Mouse (Mus musculus): ENCODE measurements at regions not wholly inside any gene's neighbourhood (a gene's known extent, or its start where the extent isn't known, plus 50 kb on each side); places are given as distances from the start of the nearest gene placed in this dataset.

DNA sequence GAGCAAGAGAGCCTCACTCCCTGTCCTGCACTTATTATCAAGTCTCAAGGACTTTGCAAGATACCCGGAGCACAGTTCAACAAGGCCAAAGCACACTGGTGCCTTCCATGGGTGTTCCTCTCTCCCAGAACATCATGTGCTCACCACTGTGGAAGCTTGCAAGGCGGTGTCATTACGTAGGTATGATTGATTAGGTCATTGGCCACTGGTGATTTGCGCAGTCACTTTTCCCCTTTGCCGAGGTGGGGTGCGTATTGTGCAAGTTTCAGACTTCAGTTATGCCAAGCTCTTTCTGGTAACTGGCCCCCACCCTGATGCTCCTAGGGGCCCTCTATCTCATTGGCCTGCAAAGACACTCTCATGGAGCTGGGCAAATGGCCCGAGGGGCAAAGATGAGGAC is 98.3 kb upstream of the Errfi1 start:
- Histone ChIP-seq H3K9me3 (ENCODE audit: control insufficient read depth, low read length) (no peaks in the 10 kb centered on the region), H3K4me2 (ENCODE audit: low read depth, low read length) (no peak overlapping the region), H3K27me3 (replicated peaks; ENCODE audit: control insufficient read depth, insufficient read depth, low read length) (no peaks in the 10 kb centered on the region), H3K9ac (ENCODE audit: low read depth, low read length) (no peak overlapping the region), H3K4me3 (ENCODE audit: low read depth, low read length) (no peak overlapping the region), H3K27ac (replicated peaks; ENCODE audit: low read depth, low read length) (no peak overlapping the region), H3K36me3 (ENCODE audit: control insufficient read depth, insufficient read depth, low read length) (no peaks in the 10 kb centered on the region), H3K4me1 (ENCODE audit: control insufficient read depth, insufficient read depth, low read length) (peaks cover 24% of the 10 kb centered on the region)
- DNase-seq (ENCODE audit: low spot score) = no peak
- 96% methylated on average over 7 of the region's 7 CpGs for WGBS
- ATAC-seq (ENCODE audit: low read depth) = no peak

DNA sequence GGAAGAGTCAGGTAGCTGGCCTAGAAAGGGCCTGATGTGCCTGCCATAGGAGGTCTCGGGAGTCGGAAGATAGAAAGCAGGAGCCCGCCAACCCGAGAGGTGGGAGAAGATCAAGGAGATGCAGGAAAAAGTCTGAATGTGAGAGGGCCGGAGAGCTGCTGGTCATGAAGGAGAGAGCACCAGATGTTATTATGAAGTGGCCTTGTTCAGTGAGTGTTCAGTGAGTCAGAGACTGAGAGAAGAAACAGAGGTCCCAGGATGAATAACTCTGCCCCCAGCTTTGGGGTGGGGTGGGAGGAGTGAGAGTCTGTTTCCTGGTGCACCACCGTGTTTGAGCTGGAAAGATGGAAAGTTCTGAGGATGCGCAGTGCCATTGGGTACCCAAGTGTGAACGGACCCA is 100.2 kb upstream of the Slc45a1 start:
- Histone ChIP-seq H3K27ac (replicated peaks; ENCODE audit: low read depth, low read length) (no peak overlapping the region), H3K4me3 (ENCODE audit: low read depth, low read length) (no peak overlapping the region), H3K27me3 (replicated peaks; ENCODE audit: control insufficient read depth, insufficient read depth, low read length) (no peaks in the 10 kb centered on the region), H3K9ac (ENCODE audit: low read depth, low read length) (no peak overlapping the region), H3K9me3 (ENCODE audit: control insufficient read depth, low read length) (no peaks in the 10 kb centered on the region), H3K4me1 (ENCODE audit: control insufficient read depth, insufficient read depth, low read length) (peaks cover 17% of the 10 kb centered on the region), H3K4me2 (ENCODE audit: low read depth, low read length) (no peak overlapping the region), H3K36me3 (ENCODE audit: control insufficient read depth, insufficient read depth, low read length) (no peaks in the 10 kb centered on the region)
- ATAC-seq (ENCODE audit: low read depth) (no peak), DNase-seq (ENCODE audit: low spot score) (no peak)
- WGBS = 81% methylated on average over 8 of the region's 8 CpGs

DNA sequence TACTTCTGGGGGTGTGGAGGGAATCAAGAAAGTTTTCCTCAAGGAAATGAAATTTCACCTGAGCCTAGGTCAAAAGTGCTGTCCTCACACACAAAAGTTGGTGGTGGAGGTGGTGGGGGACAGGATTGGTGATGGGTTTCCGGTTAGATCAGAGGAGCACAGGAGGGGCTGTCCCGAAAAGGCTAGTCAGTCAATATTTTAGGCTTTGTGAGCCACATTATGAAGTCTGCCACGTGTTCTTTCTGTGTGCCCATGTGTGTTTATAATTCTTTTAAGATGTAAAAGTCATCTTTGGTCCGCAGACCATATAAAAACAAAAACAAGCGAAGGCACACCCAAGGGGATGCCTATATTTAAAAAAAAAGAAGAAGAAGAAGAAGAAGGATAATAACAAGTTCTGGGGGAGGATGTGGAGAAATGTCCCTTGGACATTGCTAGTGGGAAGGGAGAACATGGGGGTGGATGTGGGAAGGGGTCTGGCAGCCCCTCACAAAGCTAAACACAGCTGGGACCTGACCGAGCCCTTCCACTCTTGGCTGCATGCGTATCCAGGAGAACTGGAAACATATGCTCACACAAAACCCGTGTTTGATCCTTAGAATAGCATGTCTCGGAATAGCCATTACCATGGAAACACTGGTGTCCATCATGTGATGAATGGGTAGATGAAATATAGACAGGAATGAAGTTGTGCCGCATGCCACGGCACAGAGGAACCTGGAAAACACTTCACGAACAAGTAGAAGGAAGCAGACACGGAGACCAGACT is 98.7 kb upstream of the Slc45a1 start:
- DNase-seq (ENCODE audit: low spot score) (peak; percentile 83), ATAC-seq (ENCODE audit: low read depth) (no peak; the same call in 1 of the 2 replicates)
- no peak overlapping the region for H3K4me2 ChIP-seq (ENCODE audit: low read depth, low read length)
- no peaks in the 10 kb centered on the region for H3K9me3 ChIP-seq (ENCODE audit: control insufficient read depth, low read length)
- peak overlapping the region; percentile 65 for H3K27ac ChIP-seq (replicated peaks; ENCODE audit: low read depth, low read length)
- no peak overlapping the region for H3K9ac ChIP-seq (ENCODE audit: low read depth, low read length)
- no peaks in the 10 kb centered on the region for H3K36me3 ChIP-seq (ENCODE audit: control insufficient read depth, insufficient read depth, low read length)
- H3K4me3 ChIP-seq (ENCODE audit: low read depth, low read length) = no peak overlapping the region
- 38% methylated on average over 13 of the region's 13 CpGs for WGBS
- peaks cover 23% of the 10 kb centered on the region for H3K4me1 ChIP-seq (ENCODE audit: control insufficient read depth, insufficient read depth, low read length)
- H3K27me3 ChIP-seq (replicated peaks; ENCODE audit: control insufficient read depth, insufficient read depth, low read length) = no peaks in the 10 kb centered on the region

DNA sequence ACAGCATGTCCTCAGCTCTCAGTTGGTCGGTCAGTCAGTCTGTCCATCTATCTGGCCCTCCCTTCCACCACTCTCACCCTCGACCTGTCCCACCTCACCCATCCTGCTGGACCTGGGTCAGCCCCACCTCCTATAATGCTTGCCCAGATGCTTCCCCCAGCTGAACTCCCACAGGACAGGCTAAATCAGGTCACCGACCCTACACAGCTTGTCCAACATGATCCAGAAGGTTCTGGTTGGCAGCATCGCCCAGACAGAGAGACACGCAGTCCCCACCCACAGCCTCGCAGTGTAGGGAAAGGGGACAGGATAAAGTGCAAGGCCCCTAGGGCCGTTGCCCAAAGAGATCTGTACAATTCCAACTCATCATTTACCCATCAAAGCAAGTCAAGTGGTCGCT is 97.1 kb upstream of the Slc45a1 start:
- DNase-seq (ENCODE audit: low spot score) (no peak), ATAC-seq (ENCODE audit: low read depth) (no peak)
- Histone ChIP-seq H3K9ac (ENCODE audit: low read depth, low read length) (no peak overlapping the region), H3K4me2 (ENCODE audit: low read depth, low read length) (no peak overlapping the region), H3K4me1 (ENCODE audit: control insufficient read depth, insufficient read depth, low read length) (peaks cover 27% of the 10 kb centered on the region), H3K27me3 (replicated peaks; ENCODE audit: control insufficient read depth, insufficient read depth, low read length) (no peaks in the 10 kb centered on the region), H3K36me3 (ENCODE audit: control insufficient read depth, insufficient read depth, low read length) (no peaks in the 10 kb centered on the region), H3K9me3 (ENCODE audit: control insufficient read depth, low read length) (no peaks in the 10 kb centered on the region), H3K4me3 (ENCODE audit: low read depth, low read length) (no peak overlapping the region), H3K27ac (replicated peaks; ENCODE audit: low read depth, low read length) (no peak overlapping the region)
- 85% methylated on average over 8 of the region's 8 CpGs for WGBS

DNA sequence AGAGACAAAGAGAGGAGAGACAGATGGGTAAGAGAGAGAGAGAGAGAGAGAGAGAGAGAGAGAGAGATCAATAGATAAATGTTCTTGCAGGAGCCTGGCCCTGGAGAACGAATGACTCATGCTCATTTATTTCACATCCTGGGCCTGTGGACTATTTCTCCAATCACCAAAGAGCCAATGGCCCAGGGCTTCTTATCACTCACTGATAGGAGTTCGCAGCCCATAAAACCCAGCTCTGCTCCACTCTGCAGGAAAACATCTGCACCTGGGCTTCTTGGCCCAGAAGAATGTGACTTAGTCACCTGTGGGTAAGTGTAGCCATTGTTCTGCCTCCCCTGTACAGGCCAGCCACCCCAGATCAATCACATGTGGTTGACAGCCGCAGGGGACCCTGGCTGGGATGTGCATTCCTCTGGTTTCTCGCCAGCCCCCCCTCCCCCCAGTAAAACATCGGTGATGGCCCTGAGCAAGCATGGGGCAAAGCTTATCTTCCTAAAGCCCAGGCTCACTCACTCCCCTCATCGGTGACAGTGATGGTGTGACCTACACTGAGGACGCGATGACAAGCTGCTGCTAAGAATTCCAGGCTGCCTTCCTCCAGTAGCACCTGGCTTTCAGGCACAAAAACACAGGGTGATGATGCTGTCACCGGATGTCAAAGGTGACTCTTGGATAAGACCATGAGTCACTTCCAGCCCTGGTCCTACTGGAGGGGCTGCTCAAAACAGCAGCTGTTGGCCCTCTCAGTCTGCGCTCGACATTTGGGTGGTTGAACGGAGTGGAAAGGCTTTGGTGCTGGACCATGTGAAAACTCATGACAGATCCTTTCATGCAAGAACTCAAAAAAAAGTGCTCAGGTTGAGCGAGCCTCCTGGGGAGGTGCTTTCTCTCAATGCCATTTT is 96.4 kb upstream of the Slc45a1 start:
- no peak for DNase-seq (ENCODE audit: low spot score)
- H3K4me3 ChIP-seq (ENCODE audit: low read depth, low read length) = no peak overlapping the region
- H3K27me3 ChIP-seq (replicated peaks; ENCODE audit: control insufficient read depth, insufficient read depth, low read length) = no peaks in the 10 kb centered on the region
- H3K27ac ChIP-seq (replicated peaks; ENCODE audit: low read depth, low read length) = no peak overlapping the region
- no peak for ATAC-seq (ENCODE audit: low read depth)
- WGBS = 52% methylated on average over 13 of the region's 13 CpGs
- peaks cover 27% of the 10 kb centered on the region for H3K4me1 ChIP-seq (ENCODE audit: control insufficient read depth, insufficient read depth, low read length)
- H3K36me3 ChIP-seq (ENCODE audit: control insufficient read depth, insufficient read depth, low read length) = no peaks in the 10 kb centered on the region
- no peak overlapping the region for H3K9ac ChIP-seq (ENCODE audit: low read depth, low read length)
- no peaks in the 10 kb centered on the region for H3K9me3 ChIP-seq (ENCODE audit: control insufficient read depth, low read length)
- H3K4me2 ChIP-seq (ENCODE audit: low read depth, low read length) = no peak overlapping the region

DNA sequence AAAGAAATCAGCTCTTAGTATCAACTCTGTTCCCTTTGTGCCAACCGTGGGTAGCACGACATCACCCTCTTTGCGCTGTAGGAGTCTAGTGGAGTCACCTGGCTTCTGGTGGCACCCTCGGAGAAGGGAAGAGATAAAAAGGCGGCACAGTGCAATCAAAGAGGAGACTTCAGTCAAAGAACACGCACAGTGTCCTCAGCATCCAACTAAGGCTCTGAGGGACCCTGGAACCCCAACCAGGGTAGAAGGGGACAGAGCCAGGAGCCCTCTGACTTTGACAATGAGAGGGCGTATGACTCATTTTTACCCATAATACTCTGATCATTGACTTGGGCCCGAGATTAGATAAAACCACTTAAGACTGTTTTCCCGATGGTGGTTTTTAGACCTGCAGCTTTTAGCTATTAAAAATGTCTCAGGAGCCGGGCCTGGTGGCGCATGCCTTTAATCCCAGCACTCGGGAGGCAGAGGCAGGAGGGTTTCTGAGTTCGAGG is 94.5 kb upstream of the Slc45a1 start:
- no peak overlapping the region for H3K4me3 ChIP-seq (ENCODE audit: low read depth, low read length)
- H3K9ac ChIP-seq (ENCODE audit: low read depth, low read length) = no peak overlapping the region
- H3K9me3 ChIP-seq (ENCODE audit: control insufficient read depth, low read length) = no peaks in the 10 kb centered on the region
- peak overlapping the region; percentile 78 for H3K27ac ChIP-seq (replicated peaks; ENCODE audit: low read depth, low read length)
- H3K4me2 ChIP-seq (ENCODE audit: low read depth, low read length) = no peak overlapping the region
- no peak for ATAC-seq (ENCODE audit: low read depth)
- H3K27me3 ChIP-seq (replicated peaks; ENCODE audit: control insufficient read depth, insufficient read depth, low read length) = no peaks in the 10 kb centered on the region
- peaks cover 27% of the 10 kb centered on the region for H3K4me1 ChIP-seq (ENCODE audit: control insufficient read depth, insufficient read depth, low read length)
- 79% methylated on average over 13 of the region's 13 CpGs for WGBS
- H3K36me3 ChIP-seq (ENCODE audit: control insufficient read depth, insufficient read depth, low read length) = no peaks in the 10 kb centered on the region
- no peak for DNase-seq (ENCODE audit: low spot score)

DNA sequence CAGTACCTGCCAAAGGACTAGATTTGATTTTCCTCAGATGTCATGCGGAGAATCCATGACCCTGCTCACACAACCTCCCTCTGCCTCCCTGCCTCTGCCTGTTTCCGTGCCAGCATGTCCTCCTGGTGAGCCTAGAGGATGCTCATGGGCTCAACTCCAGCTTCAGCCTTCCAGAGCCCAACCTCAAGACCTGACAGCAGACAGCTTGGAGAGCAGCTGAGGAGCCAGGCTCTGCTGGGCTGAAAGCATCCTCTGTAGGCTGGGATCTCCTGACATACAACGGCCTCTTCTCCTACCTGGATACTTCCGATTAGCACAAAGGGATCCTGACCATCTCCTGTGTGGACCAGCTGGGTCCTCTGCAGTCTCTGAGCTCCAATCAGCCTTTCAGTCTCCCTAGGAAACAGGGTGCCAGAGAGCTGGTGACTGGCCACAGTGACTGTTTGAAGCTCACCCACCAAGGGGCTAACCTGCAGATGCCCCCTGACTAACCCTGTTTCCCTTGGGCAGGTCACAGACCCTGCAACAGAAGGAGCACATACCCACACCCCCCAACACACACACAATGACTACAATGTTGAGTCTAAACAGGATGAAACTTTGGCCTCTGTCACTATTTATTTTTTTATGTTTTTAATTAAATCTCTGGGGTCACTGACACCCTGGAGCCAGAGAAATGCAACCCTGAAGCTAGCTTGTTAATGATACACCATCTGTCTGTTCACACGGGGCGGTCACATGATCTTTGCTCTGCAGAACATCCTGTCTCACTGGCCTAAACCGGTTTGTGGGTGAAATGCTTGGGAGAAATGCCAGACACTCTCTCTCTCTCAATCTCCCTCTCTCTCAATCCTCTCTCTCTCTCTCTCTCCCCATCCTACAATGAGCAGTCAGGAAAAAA is 93.8 kb upstream of the Slc45a1 start:
- H3K4me3 ChIP-seq (ENCODE audit: low read depth, low read length) = no peak overlapping the region
- peak; percentile 80 for ATAC-seq (ENCODE audit: low read depth)
- whole genome bisulfite sequencing = 46% methylated on average over 7 of the region's 7 CpGs
- no peak overlapping the region for H3K4me2 ChIP-seq (ENCODE audit: low read depth, low read length)
- peak; percentile 94 for DNase-seq (ENCODE audit: low spot score)
- no peaks in the 10 kb centered on the region for H3K36me3 ChIP-seq (ENCODE audit: control insufficient read depth, insufficient read depth, low read length)
- H3K9ac ChIP-seq (ENCODE audit: low read depth, low read length) = no peak overlapping the region
- H3K27me3 ChIP-seq (replicated peaks; ENCODE audit: control insufficient read depth, insufficient read depth, low read length) = no peaks in the 10 kb centered on the region
- H3K9me3 ChIP-seq (ENCODE audit: control insufficient read depth, low read length) = no peaks in the 10 kb centered on the region
- H3K27ac ChIP-seq (replicated peaks; ENCODE audit: low read depth, low read length) = peak overlapping the region; percentile 78
- peaks cover 21% of the 10 kb centered on the region for H3K4me1 ChIP-seq (ENCODE audit: control insufficient read depth, insufficient read depth, low read length)

DNA sequence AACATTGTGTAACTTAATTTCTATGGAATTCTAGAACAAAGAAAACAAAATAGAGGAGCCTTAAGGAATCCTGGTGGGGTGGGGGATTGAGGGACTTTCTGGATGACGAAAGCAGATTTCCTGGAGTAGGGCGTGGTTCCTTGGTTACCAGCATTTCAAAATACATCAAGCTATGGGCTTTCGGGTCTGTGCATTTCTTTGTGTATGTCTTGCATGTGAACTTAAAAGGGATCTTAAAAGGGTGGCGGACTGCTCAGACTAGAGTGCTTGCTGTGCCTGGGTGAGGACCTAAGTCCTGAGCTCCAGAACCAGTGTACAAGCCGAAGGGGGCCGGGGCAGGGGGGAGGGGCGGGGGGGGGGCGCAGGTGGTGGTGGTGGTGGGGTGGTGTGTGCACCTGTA is 91.5 kb upstream of the Slc45a1 start:
- DNase-seq (ENCODE audit: low spot score) (peak; percentile 54), ATAC-seq (ENCODE audit: low read depth) (peak; percentile 10; the same call in 1 of the 2 replicates)
- WGBS = 74% methylated on average over 8 of the region's 8 CpGs
- Histone ChIP-seq H3K9me3 (ENCODE audit: control insufficient read depth, low read length) (no peaks in the 10 kb centered on the region), H3K27me3 (replicated peaks; ENCODE audit: control insufficient read depth, insufficient read depth, low read length) (no peaks in the 10 kb centered on the region), H3K4me1 (ENCODE audit: control insufficient read depth, insufficient read depth, low read length) (peaks cover 15% of the 10 kb centered on the region), H3K4me3 (ENCODE audit: low read depth, low read length) (no peak overlapping the region), H3K27ac (replicated peaks; ENCODE audit: low read depth, low read length) (no peak overlapping the region; the same call in 1 of the 2 replicates), H3K9ac (ENCODE audit: low read depth, low read length) (no peak overlapping the region), H3K4me2 (ENCODE audit: low read depth, low read length) (no peak overlapping the region), H3K36me3 (ENCODE audit: control insufficient read depth, insufficient read depth, low read length) (no peaks in the 10 kb centered on the region)
